Mouse (Mus musculus) thymus, postnatal 0 days (tissue): Measurements from ENCODE around the gene Col4a1. TPM values are rescaled to one million over a fixed set of nuclear protein-coding genes. Genes with fewer than 3 reads are reported as not detected.
A peak's percentile ranks its signal among the peaks of the same experiment; 100 is the strongest.

ENCODE experiments used
- DNase-seq: peaks from one replicate; pipeline ENCODE4 v3.0.0-alpha.2; 2015; ENCODE audit warnings: low spot score
- polyA plus RNA-seq: library from polyadenylated mRNA; unstranded; fragments of >200 nt; fragmentation: Nextera tagmentation; extraction: Ambion mirVana; gene quantifications from 2 replicates; pipeline ENCODE4 v1.2.1, GENCODE M21; 2015

Gene Col4a1
- polyA plus RNA-seq, 1 experiment from 2014 or later: 57.0 TPM

- DNase-seq: no peak
These were observed 43.9 kb downstream of the Col4a1 start for GRCm38 (mm10) chr8:11268753-11269152.

DNA sequence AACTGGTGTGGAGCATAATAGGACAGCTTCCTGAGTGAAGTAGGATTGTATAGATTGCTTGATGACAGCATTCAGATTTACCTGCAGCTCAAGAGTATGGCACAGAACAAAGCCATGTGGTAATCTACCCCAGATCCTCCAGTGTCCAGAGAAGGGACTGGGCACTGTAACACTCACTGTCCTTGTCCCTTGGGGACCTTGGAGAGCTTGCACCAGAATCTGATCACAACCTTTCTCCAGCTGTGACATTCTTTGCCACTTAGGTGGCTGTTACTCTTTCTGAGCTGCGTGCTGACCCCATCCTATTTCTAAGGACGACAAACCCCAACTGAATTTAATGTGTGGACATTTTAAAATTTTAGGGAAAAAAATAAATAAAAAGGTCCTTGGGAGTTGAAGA is 46.2 kb downstream of the Col4a1 start:
- no peak for DNase-seq

GRCm38 (mm10) chr8:11265971-11266370 is 46.7 kb downstream of the Col4a1 start:
- no peak for DNase-seq

DNA sequence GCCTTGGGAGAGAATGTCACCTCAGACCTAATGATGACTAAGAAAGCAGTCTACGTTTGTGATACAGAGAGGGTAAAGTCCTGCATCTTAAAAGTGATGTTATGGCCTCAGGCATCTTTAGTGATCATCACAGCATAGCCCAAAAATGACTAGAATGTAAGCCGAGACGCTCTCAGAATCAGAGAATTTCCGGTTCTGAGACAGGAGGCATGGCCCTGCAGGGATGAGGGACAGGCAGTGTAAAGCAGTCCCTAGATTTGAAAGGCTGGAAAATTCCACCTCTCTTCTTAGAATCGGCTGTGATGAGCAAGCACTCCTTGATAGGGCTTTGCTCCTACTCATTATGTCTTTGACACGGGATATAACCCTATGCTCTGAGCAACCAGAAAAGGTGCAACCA is 48.8 kb downstream of the Col4a1 start:
- no peak for DNase-seq

GRCm38 (mm10) chr8:11262031-11262735 is 50.4 kb downstream of the Col4a1 start:
- DNase-seq: no peak

GRCm38 (mm10) chr8:11259832-11260615 is 52.6 kb downstream of the Col4a1 start:
- DNase-seq: no peak

- no peak for DNase-seq
These were observed 54.0 kb downstream of the Col4a1 start for GRCm38 (mm10) chr8:11258517-11259136.

- no peak for DNase-seq
These were observed 55.3 kb downstream of the Col4a1 start for GRCm38 (mm10) chr8:11257079-11258017.

- DNase-seq: no peak
These were observed 56.2 kb downstream of the Col4a1 start for GRCm38 (mm10) chr8:11256405-11256804.

DNA sequence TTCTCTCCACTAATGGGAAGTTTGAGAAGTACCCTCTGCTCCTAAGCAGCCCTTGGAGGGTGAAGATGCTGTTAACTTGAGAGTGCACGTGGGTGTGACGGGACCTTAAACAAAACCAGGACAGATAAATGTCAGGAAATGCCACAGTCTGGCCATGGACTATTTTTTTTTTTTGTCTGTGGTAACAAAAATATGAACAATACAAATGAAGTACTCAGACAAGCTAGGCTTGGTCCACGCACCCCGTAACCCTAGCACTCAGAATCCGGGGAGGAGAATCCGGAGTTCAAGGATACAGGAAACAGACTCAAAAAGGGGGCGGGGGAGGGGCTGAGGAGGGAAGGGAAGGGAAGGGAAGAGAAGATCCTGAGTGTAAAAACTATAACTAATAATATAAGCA is 56.9 kb downstream of the Col4a1 start:
- DNase-seq: no peak

DNA sequence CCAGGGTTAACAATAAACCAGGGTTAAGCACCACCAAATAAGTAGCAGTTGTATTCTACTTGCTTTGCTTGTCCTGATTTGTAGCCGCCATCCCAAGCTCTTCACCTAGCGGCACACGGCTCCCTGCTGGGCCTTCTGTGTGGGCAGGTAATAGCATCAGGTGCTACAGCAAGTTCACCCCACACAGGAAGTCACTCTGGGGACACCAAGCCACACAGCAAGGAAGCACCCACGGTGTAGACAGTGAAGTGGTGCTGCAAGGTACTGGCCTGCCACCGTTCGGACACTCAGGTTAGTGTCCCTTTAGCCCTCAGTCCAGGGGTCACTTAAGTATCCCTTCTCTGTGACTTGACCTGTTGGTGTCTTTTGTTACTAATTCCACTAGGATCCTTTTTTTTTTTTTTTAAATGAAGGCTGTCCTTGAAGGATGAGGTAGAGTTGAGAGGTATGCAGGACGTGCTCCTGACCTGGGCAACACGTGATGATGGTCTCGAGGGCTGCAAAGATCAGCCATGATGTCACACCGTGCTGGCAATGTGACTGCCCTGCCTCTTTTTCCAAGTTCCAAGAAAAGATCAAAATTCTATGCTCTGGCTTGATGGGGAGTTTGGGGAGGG is 57.6 kb downstream of the Col4a1 start:
- DNase-seq: no peak

GRCm38 (mm10) chr8:11254510-11254909 is 58.1 kb downstream of the Col4a1 start:
- DNase-seq: no peak

DNA sequence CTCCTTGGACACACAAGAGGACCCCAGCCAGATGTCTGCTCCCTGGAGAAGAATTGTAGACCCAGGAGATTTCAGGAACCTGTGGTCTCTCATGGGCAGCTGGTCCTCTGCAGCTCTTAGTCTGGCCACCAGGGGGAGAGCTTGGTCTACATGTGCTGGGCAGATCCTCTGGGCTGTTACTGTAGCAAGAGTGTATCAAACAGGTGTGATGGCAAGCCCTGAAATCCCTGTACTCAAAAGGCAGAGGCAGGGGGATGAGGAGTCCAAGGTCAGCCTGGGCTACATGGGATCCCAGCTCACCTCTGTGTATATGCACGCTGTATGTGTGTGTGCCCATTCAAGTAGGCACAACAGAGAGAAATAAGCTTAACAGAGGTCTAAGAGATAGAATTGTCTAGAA is 59.1 kb downstream of the Col4a1 start:
- DNase-seq: peak; percentile 48

DNA sequence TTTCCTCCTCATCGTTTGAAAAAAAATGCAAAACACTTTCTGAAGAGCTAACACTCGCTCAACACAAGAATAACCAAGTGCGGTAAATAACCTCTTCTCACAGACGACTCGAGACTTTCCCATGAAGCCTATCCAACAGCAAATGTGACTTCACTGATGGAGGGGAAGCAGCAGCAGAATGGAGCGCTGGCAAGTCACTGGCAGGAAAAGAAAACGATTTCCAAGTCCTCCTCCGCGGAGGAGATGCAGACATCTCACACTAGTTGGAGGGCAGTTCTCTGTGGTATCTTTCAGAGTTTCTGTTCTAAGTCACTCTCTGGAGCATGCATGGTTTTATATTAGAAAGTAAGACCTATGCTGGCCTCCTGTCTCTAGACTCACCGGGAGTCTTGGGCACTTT is 59.6 kb downstream of the Col4a1 start:
- no peak for DNase-seq

GRCm38 (mm10) chr8:11252235-11252774 is 60.3 kb downstream of the Col4a1 start:
- no peak for DNase-seq

GRCm38 (mm10) chr8:11250149-11250548 is 62.5 kb downstream of the Col4a1 start:
- no peak for DNase-seq

DNA sequence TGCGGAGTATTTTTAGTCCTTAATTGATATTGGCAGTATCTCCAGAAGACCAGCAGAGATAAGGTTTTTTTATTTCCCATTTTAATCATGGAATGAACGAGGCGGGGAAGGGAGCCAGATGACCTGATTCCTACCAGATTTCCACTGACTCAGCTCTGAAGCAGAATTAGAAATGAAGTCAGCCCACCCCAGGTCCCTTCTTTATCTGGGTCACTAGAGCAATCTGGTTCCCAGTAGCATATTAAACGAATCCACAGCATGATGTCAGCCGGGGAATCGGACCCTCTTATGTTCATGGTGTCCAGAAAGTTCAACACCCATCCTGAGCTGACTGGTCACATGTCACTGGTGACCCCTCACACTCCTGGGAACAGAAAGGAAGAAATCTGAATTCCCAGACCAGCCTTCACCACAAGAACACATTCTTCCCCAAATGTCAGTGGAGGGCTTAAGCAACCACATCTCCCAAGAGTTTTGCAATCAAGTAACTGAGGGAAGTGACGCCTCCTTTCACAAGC is 63.0 kb downstream of the Col4a1 start:
- no peak for DNase-seq

DNA sequence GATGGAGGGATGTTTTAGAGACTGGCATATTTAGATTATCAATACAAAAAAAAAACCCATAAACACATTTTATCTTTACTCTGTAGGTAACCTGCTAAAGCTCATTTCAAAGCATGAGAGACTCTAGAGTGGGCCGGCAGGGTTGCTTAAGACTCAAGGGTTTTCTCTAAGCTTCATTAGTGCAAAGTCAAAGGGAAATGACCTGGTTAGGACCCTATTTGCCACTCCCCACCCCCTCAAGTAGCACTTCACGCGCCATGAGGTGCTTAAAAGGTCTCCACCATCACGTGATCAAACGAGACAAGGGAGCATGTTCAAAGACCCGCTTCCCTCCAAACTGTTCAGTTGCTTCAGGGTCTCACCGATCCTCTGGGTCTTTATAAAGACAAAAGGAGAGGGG is 63.9 kb downstream of the Col4a1 start:
- DNase-seq: no peak

DNA sequence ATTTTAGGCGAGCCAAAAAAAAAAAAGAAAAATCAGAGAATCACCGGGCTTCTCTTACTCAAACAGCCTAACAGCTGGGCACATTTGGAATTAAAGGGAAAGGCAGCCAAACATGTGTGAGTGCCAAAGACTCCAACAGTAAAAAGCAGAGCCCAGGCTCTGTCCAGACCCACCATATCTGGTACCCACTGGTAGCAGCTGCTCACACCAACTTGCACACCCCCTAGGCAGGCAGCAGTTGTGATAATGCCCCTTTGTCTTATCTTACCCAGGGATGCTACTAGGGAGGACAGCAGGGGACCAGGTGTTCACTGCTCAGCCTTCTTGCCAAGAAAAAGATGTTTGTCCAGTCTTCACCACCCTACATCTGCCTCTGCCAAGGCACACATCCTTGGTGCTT is 71.1 kb downstream of the Col4a1 start:
- DNase-seq: no peak

DNA sequence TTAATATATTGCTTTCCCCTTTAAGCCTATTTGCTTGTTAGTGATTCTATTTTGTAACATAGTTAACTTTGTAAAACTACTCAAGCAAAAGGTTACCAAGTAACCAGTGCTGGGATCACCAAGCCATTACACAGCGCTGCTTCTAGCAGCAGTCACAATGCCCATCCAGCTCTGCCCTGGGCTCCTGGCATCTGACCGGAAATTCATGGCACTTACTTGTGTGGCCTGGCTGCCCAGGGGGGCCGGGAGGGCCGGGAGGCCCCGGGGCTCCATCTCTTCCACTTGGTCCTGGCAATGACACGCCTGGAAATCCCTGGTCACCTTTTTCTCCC is 77.8 kb downstream of the Col4a1 start:
- DNase-seq: no peak
